Mouse (Mus musculus) embryonic fibroblast, embryonic 13.5 days (primary cell): ENCODE data around the gene Serpinc1.
"Not testable (repeated sequence)": the region's sequence is repeated elsewhere in the genome, so short reads cannot be mapped to it uniquely, and the experiment has no call there.

Experiments used
- CTCF ChIP-seq: IDR thresholded peaks from 2 replicates; pipeline ENCODE4 v1.5.1; 2011; ENCODE audit warnings: mild to moderate bottlenecking, control low read depth, low read length, moderate library complexity, borderline replicate concordance; ENCODE audit not compliant: insufficient read depth
- POLR2A ChIP-seq: IDR thresholded peaks from 2 replicates; pipeline ENCODE4 v1.6.1; 2011; ENCODE audit warnings: low read depth, mild to moderate bottlenecking, control low read depth, low read length, moderate library complexity

GRCm38 (mm10) chr1:161028427-161028826 lies 50.0 kb downstream of the Serpinc1 start:
- TF ChIP-seq CTCF, POLR2A: not testable (repeated sequence)
